Mouse (Mus musculus): ENCODE data around the gene Fndc7. TPM values are rescaled to one million over a fixed set of nuclear protein-coding genes. Genes with fewer than 3 reads are reported as not detected.
A peak's percentile ranks its signal among the peaks of the same experiment; 100 is the strongest.

Gene Fndc7
- 0.05 and 0.20 TPM in 2 replicates for polyA plus RNA-seq (2014; fragmentation: Nextera tagmentation; extraction: Ambion mirVana)

DNA sequence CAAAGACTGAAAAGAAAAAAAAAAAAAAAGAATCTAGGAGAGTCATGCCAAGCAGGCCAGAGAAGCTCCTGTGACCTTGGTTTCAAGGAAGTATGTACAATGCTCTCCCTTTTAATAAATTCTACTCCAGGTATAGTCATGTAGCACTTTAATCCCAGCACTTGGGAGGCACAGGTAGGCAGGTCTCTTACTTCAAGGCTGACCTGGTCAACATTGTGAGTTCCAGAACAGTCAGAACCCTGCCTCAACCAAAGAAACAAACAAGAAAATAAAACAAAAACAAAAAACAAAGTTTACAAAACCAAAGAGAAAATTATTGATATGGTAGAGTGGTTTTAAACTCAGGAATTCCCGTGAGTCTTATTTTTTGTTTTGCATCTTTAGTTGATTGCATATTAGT lies at the start of gene Fndc7:
Gene Fndc7, minus strand, starts transcription at position 101 of the 400 bp plus-strand sequence.
- H3K4me1 ChIP-seq (ENCODE audit: control insufficient read depth in 2 of 2, insufficient read depth in 2 of 2, low read length in 2 of 2), result peaks cover 7 to 22% of the 10 kb centered on the region in 2 experiments
- no peak within 1 kb of the TSS for H3K4me2 ChIP-seq (ENCODE audit: low read length)
- no peaks in the 10 kb centered on the region for H3K36me3 ChIP-seq (ENCODE audit: control insufficient read depth, insufficient read depth, low read length)
- no peak within 1 kb of the TSS for H3K9ac ChIP-seq (ENCODE audit: low read length)
- ATAC-seq (ENCODE audit: insufficient number of reproducible peaks, insufficient read depth, low FRiP score, low read depth), result no peak
- WGBS, result 84% methylated on average over 1 of the region's 1 CpGs
- no peaks in the 10 kb centered on the region for H3K9me3 ChIP-seq (ENCODE audit: control insufficient read depth, low read length)
- H3K27ac ChIP-seq (replicated peaks in 1 of 2; ENCODE audit: control insufficient read depth in 1 of 2, insufficient read depth in 1 of 2, low read depth in 2 of 2, low read length in 2 of 2), result no peak within 1 kb of the TSS
- H3K4me3 ChIP-seq (ENCODE audit: control insufficient read depth in 1 of 2, insufficient read depth in 1 of 2, low read depth in 1 of 2, low read length in 2 of 2), result no peak within 1 kb of the TSS
- H3K27me3 ChIP-seq (ENCODE audit: control insufficient read depth, insufficient read depth, low read length), result no peaks in the 10 kb centered on the region

DNA sequence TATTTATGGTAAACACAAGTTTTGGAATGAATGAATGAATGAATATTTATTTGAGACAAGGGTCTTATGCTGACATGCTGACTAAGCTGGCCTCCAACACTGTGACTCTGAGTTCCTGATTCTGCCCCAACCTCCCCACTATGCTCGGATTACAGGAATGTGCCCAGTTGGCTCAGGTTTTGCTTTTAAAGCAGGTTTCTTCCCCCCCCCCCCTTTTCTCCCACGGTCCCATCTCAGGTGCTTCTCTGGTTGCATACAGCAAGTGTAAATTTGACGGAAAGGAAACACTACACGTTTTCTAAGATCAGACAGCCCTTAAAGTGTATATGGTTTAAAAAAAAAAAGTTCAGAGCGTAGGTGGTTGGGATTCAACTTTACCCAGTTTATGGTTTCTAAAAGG lies 49.8 kb upstream of the Fndc7 start, which contains the start of gene Henmt1:
Gene Henmt1, plus strand, starts transcription at position 301 of the 400 bp plus-strand sequence.
- Histone ChIP-seq H3K36me3 (ENCODE audit: control insufficient read depth, insufficient read depth, low read length) (no peaks in the 10 kb centered on the region), H3K4me1 (ENCODE audit: control insufficient read depth in 2 of 2, insufficient read depth in 2 of 2, low read length in 2 of 2) (peaks cover 0 to 3% of the 10 kb centered on the region in 2 experiments; a peak in 1 of 4 replicates), H3K4me2 (ENCODE audit: low read length) (peak within 1 kb of the TSS; percentile 70), H3K27me3 (ENCODE audit: control insufficient read depth, insufficient read depth, low read length) (no peaks in the 10 kb centered on the region), H3K27ac (replicated peaks in 1 of 2; ENCODE audit: control insufficient read depth in 1 of 2, insufficient read depth in 1 of 2, low read depth in 2 of 2, low read length in 2 of 2) (no peak within 1 kb of the TSS), H3K4me3 (ENCODE audit: control insufficient read depth in 1 of 2, insufficient read depth in 1 of 2, low read depth in 1 of 2, low read length in 2 of 2) (peak within 1 kb of the TSS; percentile 23 to 34), H3K9ac (ENCODE audit: low read length) (no peak within 1 kb of the TSS), H3K9me3 (ENCODE audit: control insufficient read depth, low read length) (no peaks in the 10 kb centered on the region)
- ATAC-seq (ENCODE audit: insufficient number of reproducible peaks, insufficient read depth, low FRiP score, low read depth), result no peak
- 81% methylated on average over 5 of the region's 5 CpGs for WGBS

- WGBS, result 87% methylated on average over 5 of the region's 5 CpGs
- Histone ChIP-seq H3K27ac (replicated peaks in 1 of 2; ENCODE audit: control insufficient read depth in 1 of 2, insufficient read depth in 1 of 2, low read depth in 2 of 2, low read length in 2 of 2) (no peak overlapping the region), H3K4me3 (ENCODE audit: control insufficient read depth in 1 of 2, insufficient read depth in 1 of 2, low read depth in 1 of 2, low read length in 2 of 2) (no peak overlapping the region), H3K36me3 (ENCODE audit: control insufficient read depth, insufficient read depth, low read length) (no peaks in the 10 kb centered on the region), H3K27me3 (ENCODE audit: control insufficient read depth, insufficient read depth, low read length) (no peaks in the 10 kb centered on the region), H3K9me3 (ENCODE audit: control insufficient read depth, low read length) (no peaks in the 10 kb centered on the region), H3K9ac (ENCODE audit: low read length) (no peak overlapping the region), H3K4me2 (ENCODE audit: low read length) (no peak overlapping the region), H3K4me1 (ENCODE audit: control insufficient read depth in 2 of 2, insufficient read depth in 2 of 2, low read length in 2 of 2) (peaks cover 0 to 3% of the 10 kb centered on the region in 2 experiments; a peak in 1 of 4 replicates)
- ATAC-seq (ENCODE audit: insufficient number of reproducible peaks, insufficient read depth, low FRiP score, low read depth), result no peak
These were observed 48.9 kb upstream of the Fndc7 start for GRCm38 (mm10) chr3:108938691-108939090.

GRCm38 (mm10) chr3:108933557-108933956 lies 43.7 kb upstream of the Fndc7 start:
- Histone ChIP-seq H3K4me1 (ENCODE audit: control insufficient read depth in 2 of 2, insufficient read depth in 2 of 2, low read length in 2 of 2) (no peaks in the 10 kb centered on the region), H3K27me3 (ENCODE audit: control insufficient read depth, insufficient read depth, low read length) (no peaks in the 10 kb centered on the region), H3K36me3 (ENCODE audit: control insufficient read depth, insufficient read depth, low read length) (no peaks in the 10 kb centered on the region), H3K4me2 (ENCODE audit: low read length) (no peak overlapping the region), H3K9ac (ENCODE audit: low read length) (no peak overlapping the region), H3K27ac (replicated peaks in 1 of 2; ENCODE audit: control insufficient read depth in 1 of 2, insufficient read depth in 1 of 2, low read depth in 2 of 2, low read length in 2 of 2) (no peak overlapping the region), H3K4me3 (ENCODE audit: control insufficient read depth in 1 of 2, insufficient read depth in 1 of 2, low read depth in 1 of 2, low read length in 2 of 2) (no peak overlapping the region), H3K9me3 (ENCODE audit: control insufficient read depth, low read length) (no peaks in the 10 kb centered on the region)
- no peak for ATAC-seq (ENCODE audit: insufficient number of reproducible peaks, insufficient read depth, low FRiP score, low read depth)
- 86% methylated on average over 6 of the region's 6 CpGs for WGBS

GRCm38 (mm10) chr3:108926308-108926707 lies 36.5 kb upstream of the Fndc7 start:
- Histone ChIP-seq H3K9ac (ENCODE audit: low read length) (no peak overlapping the region), H3K9me3 (ENCODE audit: control insufficient read depth, low read length) (no peaks in the 10 kb centered on the region), H3K27me3 (ENCODE audit: control insufficient read depth, insufficient read depth, low read length) (no peaks in the 10 kb centered on the region), H3K4me3 (ENCODE audit: control insufficient read depth in 1 of 2, insufficient read depth in 1 of 2, low read depth in 1 of 2, low read length in 2 of 2) (no peak overlapping the region), H3K27ac (replicated peaks in 1 of 2; ENCODE audit: control insufficient read depth in 1 of 2, insufficient read depth in 1 of 2, low read depth in 2 of 2, low read length in 2 of 2) (no peak overlapping the region), H3K4me2 (ENCODE audit: low read length) (no peak overlapping the region), H3K36me3 (ENCODE audit: control insufficient read depth, insufficient read depth, low read length) (no peaks in the 10 kb centered on the region), H3K4me1 (ENCODE audit: control insufficient read depth in 2 of 2, insufficient read depth in 2 of 2, low read length in 2 of 2) (no peaks in the 10 kb centered on the region)
- no peak for ATAC-seq (ENCODE audit: insufficient number of reproducible peaks, insufficient read depth, low FRiP score, low read depth)
- WGBS, result 60% methylated on average over 1 of the region's 1 CpGs

- no peak for ATAC-seq (ENCODE audit: insufficient number of reproducible peaks, insufficient read depth, low FRiP score, low read depth)
- Histone ChIP-seq H3K27me3 (ENCODE audit: control insufficient read depth, insufficient read depth, low read length) (no peaks in the 10 kb centered on the region), H3K4me3 (ENCODE audit: control insufficient read depth in 1 of 2, insufficient read depth in 1 of 2, low read depth in 1 of 2, low read length in 2 of 2) (no peak overlapping the region), H3K4me1 (ENCODE audit: control insufficient read depth in 2 of 2, insufficient read depth in 2 of 2, low read length in 2 of 2) (no peaks in the 10 kb centered on the region), H3K9me3 (ENCODE audit: control insufficient read depth, low read length) (no peaks in the 10 kb centered on the region), H3K27ac (replicated peaks in 1 of 2; ENCODE audit: control insufficient read depth in 1 of 2, insufficient read depth in 1 of 2, low read depth in 2 of 2, low read length in 2 of 2) (no peak overlapping the region), H3K4me2 (ENCODE audit: low read length) (no peak overlapping the region), H3K36me3 (ENCODE audit: control insufficient read depth, insufficient read depth, low read length) (no peaks in the 10 kb centered on the region), H3K9ac (ENCODE audit: low read length) (no peak overlapping the region)
- WGBS, result 79% methylated on average over 4 of the region's 4 CpGs
These were observed 35.9 kb upstream of the Fndc7 start for GRCm38 (mm10) chr3:108925677-108926076.

GRCm38 (mm10) chr3:108921822-108922221 lies 32.0 kb upstream of the Fndc7 start:
- no peaks in the 10 kb centered on the region for H3K4me1 ChIP-seq (ENCODE audit: control insufficient read depth in 2 of 2, insufficient read depth in 2 of 2, low read length in 2 of 2)
- no peak overlapping the region for H3K4me2 ChIP-seq (ENCODE audit: low read length)
- ATAC-seq (ENCODE audit: insufficient number of reproducible peaks, insufficient read depth, low FRiP score, low read depth), result no peak
- no peaks in the 10 kb centered on the region for H3K27me3 ChIP-seq (ENCODE audit: control insufficient read depth, insufficient read depth, low read length)
- H3K4me3 ChIP-seq (ENCODE audit: control insufficient read depth in 1 of 2, insufficient read depth in 1 of 2, low read depth in 1 of 2, low read length in 2 of 2), result no peak overlapping the region
- H3K9ac ChIP-seq (ENCODE audit: low read length), result no peak overlapping the region
- WGBS, result 68% methylated on average over 1 of the region's 1 CpGs
- H3K27ac ChIP-seq (replicated peaks in 1 of 2; ENCODE audit: control insufficient read depth in 1 of 2, insufficient read depth in 1 of 2, low read depth in 2 of 2, low read length in 2 of 2), result no peak overlapping the region
- H3K36me3 ChIP-seq (ENCODE audit: control insufficient read depth, insufficient read depth, low read length), result no peaks in the 10 kb centered on the region
- H3K9me3 ChIP-seq (ENCODE audit: control insufficient read depth, low read length), result no peaks in the 10 kb centered on the region

- H3K9ac ChIP-seq (ENCODE audit: low read length), result no peak overlapping the region
- H3K4me2 ChIP-seq (ENCODE audit: low read length), result no peak overlapping the region
- no peaks in the 10 kb centered on the region for H3K36me3 ChIP-seq (ENCODE audit: control insufficient read depth, insufficient read depth, low read length)
- H3K4me1 ChIP-seq (ENCODE audit: control insufficient read depth in 2 of 2, insufficient read depth in 2 of 2, low read length in 2 of 2), result no peaks in the 10 kb centered on the region
- H3K4me3 ChIP-seq (ENCODE audit: control insufficient read depth in 1 of 2, insufficient read depth in 1 of 2, low read depth in 1 of 2, low read length in 2 of 2), result no peak overlapping the region
- H3K27ac ChIP-seq (replicated peaks in 1 of 2; ENCODE audit: control insufficient read depth in 1 of 2, insufficient read depth in 1 of 2, low read depth in 2 of 2, low read length in 2 of 2), result no peak overlapping the region
- no peaks in the 10 kb centered on the region for H3K9me3 ChIP-seq (ENCODE audit: control insufficient read depth, low read length)
- H3K27me3 ChIP-seq (ENCODE audit: control insufficient read depth, insufficient read depth, low read length), result no peaks in the 10 kb centered on the region
- no peak for ATAC-seq (ENCODE audit: insufficient number of reproducible peaks, insufficient read depth, low FRiP score, low read depth)
- 78% methylated on average over 3 of the region's 3 CpGs for WGBS
These were observed 30.7 kb upstream of the Fndc7 start for GRCm38 (mm10) chr3:108920442-108921070.

Measured in heart, embryonic 14.5 days (tissue).